Mouse (Mus musculus) limb, embryonic 13.5 days (tissue): ENCODE measurements at regions not wholly inside any gene's neighbourhood (a gene's known extent, or its start where the extent isn't known, plus 50 kb on each side); places are given as distances from the start of the nearest gene placed in this dataset.

ENCODE experiments used
- ATAC-seq: fragments of 200-750 bp; cut with Nextera tagmentation; 2 replicates; pipeline ENCODE4 v1.8.0; 2017; ENCODE audit warnings: low read depth, moderate number of reproducible peaks, moderate TSS enrichment; ENCODE audit not compliant: low FRiP score
- H3K27ac ChIP-seq: fragments of 300-500 bp; sonication (generic); 2 replicates; pipeline ENCODE4 v1.5.1; 2015; ENCODE audit warnings: inconsistent platforms, mild to moderate bottlenecking, moderate library complexity
- H3K27me3 ChIP-seq: fragments of 300-500 bp; sonication (generic); 2 replicates; pipeline ENCODE4 v1.6.1; 2015; ENCODE audit warnings: mild to moderate bottlenecking, inconsistent platforms
- H3K36me3 ChIP-seq: fragments of 300-500 bp; sonication (generic); 2 replicates; pipeline ENCODE4 v1.6.1; 2015; ENCODE audit warnings: inconsistent platforms, mild to moderate bottlenecking, moderate library complexity
- H3K4me1 ChIP-seq: fragments of 300-500 bp; sonication (generic); 2 replicates; pipeline ENCODE4 v1.6.1; 2015; ENCODE audit warnings: inconsistent platforms
- H3K4me2 ChIP-seq: fragments of 300-500 bp; sonication (generic); replicated peaks from 2 replicates; pipeline ENCODE4 v1.6.1; 2015; ENCODE audit warnings: inconsistent platforms, mild to moderate bottlenecking, moderate library complexity
- H3K4me3 ChIP-seq: fragments of 300-500 bp; sonication (generic); 2 replicates; pipeline ENCODE4 v1.5.1; 2015; ENCODE audit warnings: moderate library complexity, mild to moderate bottlenecking, inconsistent platforms
- H3K9ac ChIP-seq: fragments of 300-500 bp; sonication (generic); 2 replicates; pipeline ENCODE4 v1.6.1; 2015; ENCODE audit warnings: mild to moderate bottlenecking, inconsistent platforms
- H3K9me3 ChIP-seq: fragments of 300-500 bp; sonication (generic); 2 replicates; pipeline ENCODE4 v1.6.1; 2016; ENCODE audit warnings: inconsistent platforms
- WGBS: fragments of 180-500 bp; shearing (Covaris S2); methylation state at CpG from one replicate; pipeline ENCODE4 v1.1.7; 2015; 5-methylcytosine and 5-hydroxymethylcytosine counted together

DNA sequence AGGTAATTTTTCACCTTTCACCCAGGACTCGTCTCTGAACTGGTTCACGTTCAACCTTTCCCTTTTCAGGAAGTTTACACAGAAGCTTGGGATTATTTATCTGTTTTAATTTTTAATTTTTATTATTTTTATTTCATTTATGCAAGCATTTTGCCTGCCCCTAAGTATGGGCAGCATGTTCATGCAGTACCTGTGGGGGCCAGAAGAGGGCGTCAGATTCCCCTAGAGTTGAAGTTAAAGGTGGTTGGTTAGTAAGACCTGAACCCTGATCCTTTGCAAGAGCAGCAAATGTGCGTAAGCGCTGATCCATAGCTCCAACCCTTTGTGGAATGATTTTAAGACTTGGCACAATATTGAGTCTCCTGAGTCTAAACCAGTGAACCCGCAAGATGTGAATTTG, 271.7 kb upstream of the Rora start:
- Histone ChIP-seq H3K9ac (no peak overlapping the region), H3K36me3 (no peaks in the 10 kb centered on the region), H3K27me3 (no peaks in the 10 kb centered on the region), H3K4me3 (no peak overlapping the region), H3K4me1 (no peaks in the 10 kb centered on the region), H3K4me2 (no peak overlapping the region), H3K27ac (no peak overlapping the region), H3K9me3 (no peaks in the 10 kb centered on the region)
- 82% methylated on average over 6 of the region's 6 CpGs for WGBS
- no peak for ATAC-seq

DNA sequence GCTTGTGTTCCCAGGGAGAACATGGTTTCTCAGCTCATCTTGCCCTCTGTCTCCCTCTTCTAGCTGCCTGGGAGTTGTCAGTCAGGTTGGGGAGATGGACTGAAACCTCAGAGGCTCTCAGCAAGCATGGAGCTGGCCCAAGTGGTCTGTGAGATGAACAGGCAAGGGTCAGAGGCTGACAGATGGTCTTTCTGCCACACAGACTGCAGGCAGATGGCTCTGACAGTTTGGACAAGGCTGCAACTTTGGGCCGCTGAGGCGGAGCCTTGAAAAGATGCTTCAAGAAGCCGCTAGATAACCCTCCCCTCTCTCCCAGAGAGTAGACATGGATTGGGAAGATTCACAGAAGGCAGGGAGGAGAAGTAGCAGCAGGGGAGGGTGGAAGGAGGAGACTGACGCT, 252.7 kb upstream of the Rora start:
- Histone ChIP-seq H3K9ac (no peak overlapping the region), H3K27me3 (no peaks in the 10 kb centered on the region), H3K4me1 (0 out of 2 replicates have a peak, but pooled peaks cover 10% of the 10 kb centered on the region), H3K27ac (no peak overlapping the region), H3K4me3 (no peak overlapping the region), H3K36me3 (no peaks in the 10 kb centered on the region), H3K9me3 (no peaks in the 10 kb centered on the region), H3K4me2 (no peak overlapping the region)
- no peak for ATAC-seq
- WGBS = 74% methylated on average over 4 of the region's 4 CpGs

DNA sequence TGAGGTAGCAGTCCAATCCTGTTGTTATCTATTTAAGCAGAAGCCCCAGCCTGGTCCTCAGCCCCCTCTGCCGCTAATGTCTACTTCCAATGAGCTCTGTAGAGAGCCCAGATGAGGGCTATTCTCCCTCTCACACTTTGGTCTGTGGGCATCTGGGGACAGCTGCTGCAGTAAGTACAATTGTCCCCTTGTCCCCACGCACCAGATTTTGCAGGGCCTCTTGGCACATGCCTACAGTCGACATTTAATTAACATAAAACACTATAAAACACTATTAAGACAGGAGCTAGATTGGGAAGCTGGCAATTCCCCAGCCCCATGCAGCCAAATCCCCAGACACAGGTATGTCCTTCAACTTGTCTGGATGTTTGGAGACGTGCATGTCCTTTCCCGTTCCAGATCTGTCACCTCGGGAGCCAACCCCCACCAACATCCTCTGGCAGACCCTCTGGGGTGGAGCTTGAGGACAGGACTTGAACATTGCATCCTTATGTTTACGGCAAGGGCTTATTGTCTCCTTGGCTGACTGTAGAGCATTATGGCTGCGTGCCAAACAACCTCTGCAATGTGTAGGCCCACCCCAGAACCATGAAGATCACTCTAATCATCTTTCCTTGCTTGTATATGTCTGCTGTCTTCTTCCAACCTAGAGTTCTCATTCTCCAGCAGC, 251.3 kb upstream of the Rora start:
- no peak overlapping the region for H3K4me3 ChIP-seq
- no peak overlapping the region for H3K9ac ChIP-seq
- no peaks in the 10 kb centered on the region for H3K9me3 ChIP-seq
- 71% methylated on average over 8 of the region's 8 CpGs for WGBS
- no peak overlapping the region for H3K27ac ChIP-seq
- no peaks in the 10 kb centered on the region for H3K27me3 ChIP-seq
- H3K36me3 ChIP-seq = no peaks in the 10 kb centered on the region
- no peak overlapping the region for H3K4me2 ChIP-seq
- 0 out of 2 replicates have a peak, but pooled peaks cover 10% of the 10 kb centered on the region for H3K4me1 ChIP-seq
- ATAC-seq = no peak

DNA sequence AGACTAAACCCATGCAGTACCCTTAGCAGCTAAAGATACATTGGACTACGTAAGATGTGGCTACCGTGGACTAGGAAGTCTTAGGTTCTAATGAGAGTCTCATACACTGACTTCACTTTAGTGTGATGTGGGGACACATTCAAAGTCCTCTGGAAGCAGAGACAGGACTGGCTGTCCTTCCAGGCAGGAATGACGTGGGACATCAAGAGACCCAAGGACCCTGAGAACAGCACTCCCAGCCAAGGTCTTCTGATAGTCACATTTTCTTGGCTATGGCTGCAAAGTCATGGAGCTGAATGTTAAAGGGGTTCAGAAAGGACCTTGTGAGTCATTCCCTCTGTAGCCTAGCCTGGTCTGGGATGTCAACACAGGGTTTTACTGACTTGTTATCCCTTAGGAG, 250.6 kb upstream of the Rora start:
- H3K4me2 ChIP-seq = no peak overlapping the region
- H3K27ac ChIP-seq = no peak overlapping the region
- no peak overlapping the region for H3K4me3 ChIP-seq
- no peak for ATAC-seq
- H3K36me3 ChIP-seq = no peaks in the 10 kb centered on the region
- no peaks in the 10 kb centered on the region for H3K27me3 ChIP-seq
- WGBS = 96% methylated on average over 3 of the region's 3 CpGs
- 0 out of 2 replicates have a peak, but pooled peaks cover 10% of the 10 kb centered on the region for H3K4me1 ChIP-seq
- no peaks in the 10 kb centered on the region for H3K9me3 ChIP-seq
- H3K9ac ChIP-seq = no peak overlapping the region

DNA sequence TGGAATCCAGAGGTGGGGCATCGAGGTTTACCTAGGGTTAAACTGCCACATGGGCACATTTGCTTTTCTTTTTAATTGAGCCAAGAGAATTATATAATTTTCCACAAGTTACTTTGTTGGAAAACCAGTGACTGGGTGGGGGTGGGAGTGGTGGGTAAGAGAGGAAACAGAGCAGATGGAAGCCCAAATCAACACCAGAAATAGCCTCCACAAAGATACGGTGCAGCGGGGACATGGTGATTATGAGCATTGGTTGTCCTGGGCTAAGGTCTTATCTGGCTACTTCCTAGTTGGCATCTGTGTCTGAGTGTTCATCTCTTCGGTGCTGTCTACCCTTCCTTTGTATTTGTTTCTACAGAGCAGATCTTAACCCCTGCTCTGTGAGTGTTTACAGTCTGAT, 250.1 kb upstream of the Rora start:
- WGBS = 80% methylated on average over 4 of the region's 4 CpGs

DNA sequence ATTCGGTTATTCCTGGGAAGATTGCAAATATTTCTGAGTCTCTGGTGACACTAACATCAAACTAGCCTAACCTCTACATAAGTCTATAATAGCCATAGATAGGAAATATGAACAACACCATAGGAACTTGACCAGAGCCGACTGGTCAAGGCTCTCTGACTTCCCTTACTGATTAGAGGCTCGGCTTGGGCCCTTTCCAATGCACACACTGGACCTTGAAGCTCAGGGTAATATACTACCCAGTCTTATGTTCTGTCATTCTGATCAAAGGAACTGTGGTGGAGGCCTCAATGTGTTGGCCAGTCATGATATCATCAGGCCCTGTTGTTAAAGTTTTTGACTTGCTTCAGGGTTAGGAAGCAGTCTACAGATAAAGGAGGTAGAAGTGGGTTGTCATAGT, 243.8 kb upstream of the Rora start:
- H3K9ac ChIP-seq = no peak overlapping the region
- no peaks in the 10 kb centered on the region for H3K9me3 ChIP-seq
- H3K27ac ChIP-seq = no peak overlapping the region
- no peaks in the 10 kb centered on the region for H3K27me3 ChIP-seq
- H3K4me2 ChIP-seq = no peak overlapping the region
- H3K36me3 ChIP-seq = no peaks in the 10 kb centered on the region
- 84% methylated on average over 3 of the region's 3 CpGs for WGBS
- H3K4me3 ChIP-seq = no peak overlapping the region
- no peaks in the 10 kb centered on the region for H3K4me1 ChIP-seq
- ATAC-seq = no peak

More for the DNA sequence above, 250.1 kb upstream of the Rora start:
- Histone ChIP-seq H3K4me1 (0 out of 2 replicates have a peak, but pooled peaks cover 10% of the 10 kb centered on the region), H3K9ac (no peak overlapping the region), H3K4me2 (no peak overlapping the region), H3K27ac (no peak overlapping the region), H3K9me3 (no peaks in the 10 kb centered on the region), H3K27me3 (no peaks in the 10 kb centered on the region), H3K4me3 (no peak overlapping the region), H3K36me3 (no peaks in the 10 kb centered on the region)
- ATAC-seq = no peak

DNA sequence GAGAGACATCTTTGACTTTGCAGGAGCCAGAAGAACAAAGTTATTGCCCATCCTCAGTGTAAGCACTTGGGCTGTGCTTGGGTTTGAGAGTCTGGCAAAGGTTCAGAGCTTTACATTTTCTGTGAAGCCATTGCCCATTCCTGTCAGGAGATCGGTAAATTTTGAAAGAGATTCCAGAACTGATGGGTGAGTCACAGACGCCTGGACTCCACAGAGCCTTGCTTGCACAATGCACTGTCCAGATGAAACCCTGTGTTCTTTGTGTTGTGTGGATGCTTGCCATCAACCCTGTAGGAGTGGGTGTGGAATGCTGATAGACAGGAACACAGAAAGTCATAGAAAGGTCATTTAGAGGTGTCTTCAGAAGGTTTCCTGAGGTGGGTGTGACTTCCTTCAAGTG, 227.3 kb upstream of the Rora start:
- Histone ChIP-seq H3K9ac (no peak overlapping the region), H3K27me3 (no peaks in the 10 kb centered on the region), H3K4me1 (no peaks in the 10 kb centered on the region), H3K27ac (no peak overlapping the region), H3K4me3 (no peak overlapping the region), H3K36me3 (no peaks in the 10 kb centered on the region), H3K9me3 (no peaks in the 10 kb centered on the region), H3K4me2 (no peak overlapping the region)
- 79% methylated on average over 2 of the region's 2 CpGs for WGBS
- ATAC-seq = no peak

DNA sequence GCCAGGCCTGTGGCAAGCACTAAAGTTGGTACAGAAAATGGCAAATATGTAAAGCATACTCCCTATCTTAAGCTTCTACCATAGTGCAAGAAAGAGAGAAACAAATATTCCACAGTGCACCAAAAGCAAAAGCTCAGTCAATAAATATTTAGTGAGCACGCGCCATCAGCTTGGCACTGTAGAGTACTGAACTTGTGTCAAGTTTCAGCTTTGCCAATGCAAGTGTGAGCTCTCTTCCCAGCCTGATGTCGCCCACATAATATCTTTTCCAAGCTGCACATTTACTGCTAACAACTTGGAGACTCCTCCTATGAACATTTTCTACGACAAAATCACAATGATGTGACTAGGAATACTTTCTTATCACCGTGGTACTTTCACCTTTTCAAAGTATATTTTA, 190.8 kb upstream of the Rora start:
- H3K27me3 ChIP-seq = no peaks in the 10 kb centered on the region
- H3K9ac ChIP-seq = no peak overlapping the region
- no peaks in the 10 kb centered on the region for H3K4me1 ChIP-seq
- H3K9me3 ChIP-seq = no peaks in the 10 kb centered on the region
- H3K36me3 ChIP-seq = no peaks in the 10 kb centered on the region
- 84% methylated on average over 5 of the region's 5 CpGs for WGBS
- H3K4me3 ChIP-seq = no peak overlapping the region
- H3K4me2 ChIP-seq = no peak overlapping the region
- H3K27ac ChIP-seq = no peak overlapping the region
- no peak for ATAC-seq

DNA sequence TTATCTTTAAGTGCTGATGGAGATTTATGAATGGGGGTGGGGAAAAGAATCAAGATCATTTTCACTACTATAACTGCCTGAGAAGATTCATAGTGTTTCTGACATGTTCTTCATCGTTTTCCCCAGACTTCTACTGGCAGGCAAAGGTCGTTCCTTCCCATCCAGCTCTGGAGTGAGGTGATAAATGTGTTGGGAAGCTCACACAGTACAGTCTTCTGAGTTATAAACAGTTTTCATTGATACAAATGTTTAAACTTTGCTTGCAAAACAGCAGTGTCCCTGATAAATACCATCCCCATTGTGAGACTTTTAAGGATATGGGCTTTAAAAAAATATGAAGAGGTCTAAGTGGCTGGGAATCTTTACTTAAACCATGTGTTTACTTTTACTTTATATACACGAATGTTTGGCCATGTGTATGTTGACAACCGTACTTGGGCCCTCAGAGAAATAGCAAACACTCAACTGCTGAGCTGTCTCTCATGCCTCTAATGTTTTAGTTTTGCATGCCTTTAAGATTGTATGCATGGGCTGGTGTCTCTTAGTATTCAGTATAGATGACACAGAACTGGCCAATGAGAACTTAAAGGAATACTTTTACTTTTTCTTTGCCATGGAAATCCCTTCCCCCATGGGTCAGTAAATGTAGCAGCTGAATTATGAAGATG, 189.8 kb upstream of the Rora start:
- H3K9ac ChIP-seq = no peak overlapping the region
- H3K4me2 ChIP-seq = no peak overlapping the region
- no peaks in the 10 kb centered on the region for H3K36me3 ChIP-seq
- H3K27me3 ChIP-seq = no peaks in the 10 kb centered on the region
- no peak for ATAC-seq
- H3K4me3 ChIP-seq = no peak overlapping the region
- H3K27ac ChIP-seq = no peak overlapping the region
- H3K4me1 ChIP-seq = no peaks in the 10 kb centered on the region
- WGBS = 72% methylated on average over 4 of the region's 4 CpGs
- no peaks in the 10 kb centered on the region for H3K9me3 ChIP-seq

DNA sequence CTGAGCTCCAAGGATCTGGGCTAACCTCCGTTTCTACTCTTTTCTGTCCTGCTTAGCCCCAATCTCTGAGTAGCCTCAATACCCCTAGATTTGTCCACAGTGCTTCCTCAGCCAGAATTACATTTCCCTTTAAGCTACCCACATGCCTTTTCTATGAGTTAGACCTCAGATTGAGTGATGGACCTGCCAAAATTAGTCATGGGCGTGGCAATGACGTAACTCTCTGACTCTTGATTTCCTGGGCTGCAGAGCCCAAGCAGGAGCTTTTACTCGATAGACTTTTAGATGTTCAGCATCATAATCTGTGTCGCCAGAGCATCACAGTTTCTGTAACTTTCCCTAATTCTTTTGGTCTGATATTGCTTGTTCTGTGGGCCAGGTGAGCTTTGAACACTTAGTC, 186.9 kb upstream of the Rora start:
- Histone ChIP-seq H3K27ac (no peak overlapping the region), H3K4me2 (no peak overlapping the region), H3K9me3 (no peaks in the 10 kb centered on the region), H3K9ac (no peak overlapping the region), H3K36me3 (no peaks in the 10 kb centered on the region), H3K4me1 (no peaks in the 10 kb centered on the region), H3K4me3 (no peak overlapping the region), H3K27me3 (no peaks in the 10 kb centered on the region)
- ATAC-seq = no peak
- 73% methylated on average over 5 of the region's 5 CpGs for WGBS

DNA sequence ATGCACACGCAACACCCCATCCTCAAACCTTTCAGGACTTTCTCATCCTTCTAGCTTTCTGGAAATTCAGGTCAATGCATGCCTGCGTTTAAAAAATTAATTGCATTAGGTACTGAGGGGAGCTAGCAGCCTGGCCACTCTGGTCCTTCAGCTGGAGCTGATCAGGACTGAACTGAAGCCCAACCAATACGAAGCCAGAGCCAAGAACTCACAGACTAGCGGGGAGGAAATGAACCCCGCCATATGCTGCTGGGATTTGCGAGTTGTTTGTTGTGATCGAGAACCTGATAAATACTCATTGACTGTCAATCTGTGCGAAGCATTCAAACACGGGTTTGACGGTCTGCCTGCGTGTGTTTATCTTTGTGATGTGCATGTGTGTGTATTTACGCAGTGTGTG, 177.2 kb upstream of the Rora start:
- 79% methylated on average over 12 of the region's 12 CpGs for WGBS
- Histone ChIP-seq H3K9ac (no peak overlapping the region), H3K9me3 (no peaks in the 10 kb centered on the region), H3K27ac (no peak overlapping the region), H3K4me3 (no peak overlapping the region), H3K4me2 (no peak overlapping the region), H3K4me1 (no peaks in the 10 kb centered on the region), H3K27me3 (no peaks in the 10 kb centered on the region), H3K36me3 (no peaks in the 10 kb centered on the region)
- no peak for ATAC-seq

DNA sequence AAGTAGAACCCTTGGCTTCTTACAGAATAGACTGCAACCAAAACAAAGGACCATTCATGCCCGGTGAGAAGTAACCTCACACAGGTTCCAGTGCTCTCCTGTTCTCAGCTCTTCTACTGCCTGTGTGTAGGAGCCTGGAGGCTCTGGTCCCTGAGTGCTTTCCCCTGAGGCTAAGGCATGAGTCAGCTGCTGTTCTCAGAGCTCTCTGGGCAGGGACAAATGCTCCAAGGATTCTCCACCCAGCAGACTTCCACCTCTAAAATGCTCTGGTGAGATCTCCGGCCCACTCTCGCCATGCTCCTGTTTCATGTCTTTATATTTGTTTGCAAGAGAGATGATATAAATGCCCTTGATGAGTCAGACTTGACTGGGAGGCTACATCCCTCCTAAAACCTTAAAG, 176.1 kb upstream of the Rora start:
- ATAC-seq = no peak
- Histone ChIP-seq H3K27me3 (no peaks in the 10 kb centered on the region), H3K9ac (no peak overlapping the region), H3K9me3 (no peaks in the 10 kb centered on the region), H3K4me1 (no peaks in the 10 kb centered on the region), H3K4me2 (no peak overlapping the region), H3K27ac (no peak overlapping the region), H3K36me3 (no peaks in the 10 kb centered on the region), H3K4me3 (no peak overlapping the region)
- 87% methylated on average over 3 of the region's 3 CpGs for WGBS

DNA sequence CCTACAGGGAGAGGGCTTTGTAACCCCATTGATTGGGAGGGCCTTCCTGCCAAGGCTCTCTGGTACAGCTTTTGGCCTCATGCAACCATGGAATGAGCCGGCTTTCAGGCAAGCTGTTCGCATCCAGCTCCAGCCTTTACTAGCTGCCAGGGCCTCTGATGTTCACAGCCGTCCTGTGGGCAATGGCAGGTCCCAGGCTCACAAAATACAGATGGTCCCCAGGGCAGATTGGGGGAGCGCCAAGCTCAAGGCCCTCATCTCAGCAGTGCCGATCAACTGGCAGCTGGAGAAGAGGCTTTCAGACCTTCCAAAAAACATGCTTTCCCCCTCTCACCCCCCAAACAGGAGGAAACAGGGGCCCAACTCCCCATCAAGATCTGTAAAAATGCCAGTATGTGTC, 166.9 kb upstream of the Rora start:
- no peak for ATAC-seq
- no peak overlapping the region for H3K27ac ChIP-seq
- H3K4me3 ChIP-seq = no peak overlapping the region
- no peaks in the 10 kb centered on the region for H3K36me3 ChIP-seq
- no peaks in the 10 kb centered on the region for H3K9me3 ChIP-seq
- H3K4me1 ChIP-seq = no peaks in the 10 kb centered on the region
- H3K9ac ChIP-seq = no peak overlapping the region
- H3K27me3 ChIP-seq = no peaks in the 10 kb centered on the region
- WGBS = 63% methylated on average over 5 of the region's 5 CpGs
- H3K4me2 ChIP-seq = no peak overlapping the region
